Mouse (Mus musculus): ENCODE measurements around the gene Lrrtm1. TPM values are rescaled to one million over a fixed set of nuclear protein-coding genes. Genes with fewer than 3 reads are reported as not detected.
A peak's percentile ranks its signal among the peaks of the same experiment; 100 is the strongest.

Gene Lrrtm1
- polyA plus RNA-seq (2015; fragmentation: Nextera tagmentation; extraction: Ambion mirVana) = not detected in 2 replicates

GRCm38 (mm10) chr6:77242601-77243406 lies at the start of gene Lrrtm1:
Lrrtm1 (plus strand) TSS chr6:77242689.
- H3K36me3 ChIP-seq (replicated peaks; ENCODE audit: insufficient read depth, low read length) = no peaks in the 10 kb centered on the region
- H3K4me3 ChIP-seq (ENCODE audit: low read depth, low read length) = no peak within 1 kb of the TSS
- no peaks in the 10 kb centered on the region for H3K4me1 ChIP-seq (ENCODE audit: insufficient read depth)
- DNase-seq (peak; percentile 12), ATAC-seq (no peak)
- no peak within 1 kb of the TSS for H3K9ac ChIP-seq (replicated peaks)
- 3% methylated on average over 53 of the region's 53 CpGs for WGBS (ENCODE audit: insufficient replicate concordance)
- H3K4me2 ChIP-seq (ENCODE audit: low read depth, low read length) = peak within 1 kb of the TSS; percentile 40; the same call in 1 of the 2 replicates
- TF ChIP-seq CTCF (IDR thresholded peaks at IDR 0.05; ENCODE audit: low read depth) (no peak), EP300 (IDR thresholded peaks at IDR 0.05; ENCODE audit: low read depth) (no peak)
- peaks cover 30% of the 10 kb centered on the region for H3K27me3 ChIP-seq (ENCODE audit: insufficient read depth, low read length)
- H3K27ac ChIP-seq (ENCODE audit: low read depth) = no peak within 1 kb of the TSS
- H3K9me3 ChIP-seq (ENCODE audit: low read length) = no peaks in the 10 kb centered on the region

DNA sequence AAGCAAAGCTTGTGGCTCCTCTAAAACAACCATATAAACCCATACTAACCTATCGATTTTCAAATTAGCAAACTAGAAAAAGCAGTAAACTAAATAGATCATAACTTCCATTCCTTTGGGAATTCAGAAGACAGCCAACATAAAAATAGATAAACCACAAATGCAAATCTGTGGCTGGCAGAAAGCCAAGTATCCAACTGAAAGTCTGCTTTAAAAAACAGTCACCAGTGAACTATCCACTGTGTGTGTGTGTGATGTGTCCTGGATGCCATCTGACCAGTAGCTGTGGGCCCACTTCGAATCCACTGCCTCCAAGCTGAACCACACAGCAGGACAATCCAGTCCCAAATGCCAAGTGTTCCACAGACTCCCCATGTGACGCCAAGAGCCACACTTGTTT lies 45.8 kb upstream of the Lrrtm1 start:
- no peak for TF ChIP-seq EP300 (IDR thresholded peaks at IDR 0.05; ENCODE audit: low read depth)
- no peak for TF ChIP-seq CTCF (IDR thresholded peaks at IDR 0.05; ENCODE audit: low read depth)

DNA sequence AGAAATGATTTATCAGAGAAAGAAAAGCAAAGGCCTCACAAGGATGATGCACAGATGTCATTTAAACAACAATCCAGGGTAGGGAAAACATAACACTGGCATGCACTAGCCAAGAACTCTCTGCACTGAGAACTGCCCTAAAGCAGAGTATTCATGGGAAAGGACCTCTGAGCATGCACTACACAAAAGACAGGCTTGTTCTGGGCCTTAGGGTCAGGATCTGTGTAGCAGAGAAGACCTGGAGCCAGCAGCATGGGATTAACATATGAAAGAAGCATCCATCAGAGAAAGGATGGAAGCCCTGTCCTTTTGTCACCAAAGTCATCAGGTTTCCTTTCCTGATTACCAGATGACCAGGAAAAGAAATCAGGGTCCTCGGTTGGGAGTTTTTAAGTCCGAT lies 43.1 kb upstream of the Lrrtm1 start:
- Histone ChIP-seq H3K4me3 (ENCODE audit: low read depth, low read length) (no peak overlapping the region), H3K27me3 (ENCODE audit: insufficient read depth, low read length) (no peaks in the 10 kb centered on the region), H3K4me1 (ENCODE audit: insufficient read depth) (no peaks in the 10 kb centered on the region), H3K27ac (ENCODE audit: low read depth) (no peak overlapping the region), H3K4me2 (ENCODE audit: low read depth, low read length) (no peak overlapping the region), H3K36me3 (replicated peaks; ENCODE audit: insufficient read depth, low read length) (no peaks in the 10 kb centered on the region), H3K9me3 (ENCODE audit: low read length) (no peaks in the 10 kb centered on the region), H3K9ac (replicated peaks) (no peak overlapping the region)
- DNase-seq (no peak), ATAC-seq (no peak)
- no peak for TF ChIP-seq CTCF (IDR thresholded peaks at IDR 0.05; ENCODE audit: low read depth)
- 84% methylated on average over 2 of the region's 2 CpGs for WGBS (ENCODE audit: insufficient replicate concordance)

More for the DNA sequence above, 45.8 kb upstream of the Lrrtm1 start:
- H3K4me1 ChIP-seq (ENCODE audit: insufficient read depth) = no peaks in the 10 kb centered on the region
- H3K27me3 ChIP-seq (ENCODE audit: insufficient read depth, low read length) = no peaks in the 10 kb centered on the region
- H3K4me3 ChIP-seq (ENCODE audit: low read depth, low read length) = no peak overlapping the region
- H3K27ac ChIP-seq (ENCODE audit: low read depth) = no peak overlapping the region
- ATAC-seq (no peak), DNase-seq (no peak)
- H3K36me3 ChIP-seq (replicated peaks; ENCODE audit: insufficient read depth, low read length) = no peaks in the 10 kb centered on the region
- 73% methylated on average over 3 of the region's 3 CpGs for whole genome bisulfite sequencing (ENCODE audit: insufficient replicate concordance)
- H3K4me2 ChIP-seq (ENCODE audit: low read depth, low read length) = no peak overlapping the region
- no peak overlapping the region for H3K9ac ChIP-seq (replicated peaks)
- H3K9me3 ChIP-seq (ENCODE audit: low read length) = no peaks in the 10 kb centered on the region

- Histone ChIP-seq H3K36me3 (replicated peaks; ENCODE audit: insufficient read depth, low read length) (no peaks in the 10 kb centered on the region), H3K27ac (ENCODE audit: low read depth) (no peak overlapping the region), H3K9me3 (ENCODE audit: low read length) (no peaks in the 10 kb centered on the region), H3K4me2 (ENCODE audit: low read depth, low read length) (no peak overlapping the region), H3K4me1 (ENCODE audit: insufficient read depth) (no peaks in the 10 kb centered on the region), H3K4me3 (ENCODE audit: low read depth, low read length) (no peak overlapping the region), H3K9ac (replicated peaks) (no peak overlapping the region), H3K27me3 (ENCODE audit: insufficient read depth, low read length) (no peaks in the 10 kb centered on the region)
- 68% methylated on average over 1 of the region's 1 CpGs for WGBS (ENCODE audit: insufficient replicate concordance)
- ATAC-seq = no peak
- no peak for DNase-seq
- TF ChIP-seq EP300 (IDR thresholded peaks at IDR 0.05; ENCODE audit: low read depth) (no peak), CTCF (IDR thresholded peaks at IDR 0.05; ENCODE audit: low read depth) (no peak)
These were observed 33.3 kb upstream of the Lrrtm1 start for GRCm38 (mm10) chr6:77209183-77209582.

DNA sequence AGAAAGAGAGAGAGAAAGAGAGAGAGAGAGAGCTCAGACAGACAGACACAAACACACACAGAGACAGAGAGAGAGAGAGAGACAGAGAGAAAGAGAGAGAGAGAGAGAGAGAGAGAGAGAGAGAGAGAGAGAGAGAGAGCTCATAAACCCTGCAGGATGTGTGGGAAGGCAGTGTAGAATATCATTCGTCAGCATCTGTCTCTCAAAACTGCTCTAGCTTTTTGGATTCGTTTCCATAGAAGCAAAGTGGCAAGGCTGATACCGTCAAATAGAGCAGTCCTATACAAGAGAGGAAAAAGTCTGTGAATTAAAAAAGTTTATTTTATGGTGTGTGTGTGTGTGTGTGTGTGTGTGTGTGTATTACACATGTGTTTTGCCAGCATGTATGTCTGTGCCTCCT lies 32.6 kb upstream of the Lrrtm1 start:
- no peaks in the 10 kb centered on the region for H3K4me1 ChIP-seq (ENCODE audit: insufficient read depth)
- H3K9ac ChIP-seq (replicated peaks) = no peak overlapping the region
- no peak for DNase-seq
- no peaks in the 10 kb centered on the region for H3K9me3 ChIP-seq (ENCODE audit: low read length)
- H3K27ac ChIP-seq (ENCODE audit: low read depth) = no peak overlapping the region
- H3K4me3 ChIP-seq (ENCODE audit: low read depth, low read length) = no peak overlapping the region
- ATAC-seq = no peak
- no peak overlapping the region for H3K4me2 ChIP-seq (ENCODE audit: low read depth, low read length)
- TF ChIP-seq EP300 (IDR thresholded peaks at IDR 0.05; ENCODE audit: low read depth) = no peak
- H3K36me3 ChIP-seq (replicated peaks; ENCODE audit: insufficient read depth, low read length) = no peaks in the 10 kb centered on the region
- WGBS (ENCODE audit: insufficient replicate concordance) = 68% methylated on average over 3 of the region's 3 CpGs
- no peaks in the 10 kb centered on the region for H3K27me3 ChIP-seq (ENCODE audit: insufficient read depth, low read length)

GRCm38 (mm10) chr6:77213757-77214409 lies 28.6 kb upstream of the Lrrtm1 start:
- no peak overlapping the region for H3K4me2 ChIP-seq (ENCODE audit: low read depth, low read length)
- no peak overlapping the region for H3K9ac ChIP-seq (replicated peaks)
- H3K4me1 ChIP-seq (ENCODE audit: insufficient read depth) = no peaks in the 10 kb centered on the region
- H3K27me3 ChIP-seq (ENCODE audit: insufficient read depth, low read length) = no peaks in the 10 kb centered on the region
- no peaks in the 10 kb centered on the region for H3K36me3 ChIP-seq (replicated peaks; ENCODE audit: insufficient read depth, low read length)
- H3K27ac ChIP-seq (ENCODE audit: low read depth) = no peak overlapping the region
- 27% methylated on average over 3 of the region's 3 CpGs for WGBS (ENCODE audit: insufficient replicate concordance)
- no peak for TF ChIP-seq EP300 (IDR thresholded peaks at IDR 0.05; ENCODE audit: low read depth)
- TF ChIP-seq CTCF (IDR thresholded peaks at IDR 0.05; ENCODE audit: low read depth) = no peak
- DNase-seq (no peak), ATAC-seq (no peak)
- H3K4me3 ChIP-seq (ENCODE audit: low read depth, low read length) = no peak overlapping the region
- H3K9me3 ChIP-seq (ENCODE audit: low read length) = no peaks in the 10 kb centered on the region
